Mouse (Mus musculus) embryo, embryonic 10.5 days (tissue): ENCODE measurements around the gene Pgf.
"Not testable (repeated sequence)": the region's sequence is repeated elsewhere in the genome, so short reads cannot be mapped to it uniquely, and the experiment has no call there.

Source experiments
- DNase-seq: peaks from one replicate; pipeline ENCODE4 v3.0.0-alpha.2; 2015; ENCODE audit warnings: low spot score

The Pgf gene

DNA sequence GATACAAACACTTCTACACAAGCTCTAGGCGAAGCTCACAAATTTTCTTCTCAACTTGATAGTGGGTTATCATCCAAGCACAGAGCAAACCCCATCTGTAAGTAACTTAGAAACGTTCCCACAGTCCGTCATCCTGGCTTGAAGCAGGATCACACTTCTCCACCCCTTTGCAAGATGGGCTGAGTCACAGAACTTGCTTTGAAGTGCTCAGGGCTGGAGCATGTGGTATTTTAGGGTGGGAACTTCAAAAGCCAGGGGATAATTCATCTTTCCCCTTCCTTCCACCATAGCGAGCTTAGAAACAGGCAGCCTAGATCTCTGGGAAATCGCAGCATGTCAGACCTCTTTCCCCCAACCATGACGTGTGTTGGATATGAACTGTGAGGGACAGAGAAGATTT, 21.3 kb downstream of the Pgf start:
- DNase-seq: no peak

DNA sequence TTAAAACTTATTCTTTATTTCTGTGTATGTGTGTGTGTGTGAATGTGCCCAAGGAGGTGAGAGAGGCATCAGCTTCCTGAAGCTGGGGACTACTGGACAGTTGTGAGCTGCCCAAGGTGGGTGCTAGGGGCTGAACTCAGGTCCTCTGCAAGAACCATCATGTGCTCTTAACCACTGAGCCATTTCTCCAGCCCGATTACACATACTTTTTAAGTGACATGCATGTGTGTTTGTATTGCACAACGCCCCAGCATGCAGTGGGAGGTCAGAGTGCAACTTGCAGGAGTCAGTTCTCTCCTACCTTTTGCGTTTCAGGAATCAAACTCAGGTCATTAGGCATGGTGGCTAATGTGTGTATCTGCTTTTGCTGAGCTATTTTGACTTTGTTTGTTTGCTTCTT, 24.6 kb downstream of the Pgf start:
- DNase-seq: no peak

DNA sequence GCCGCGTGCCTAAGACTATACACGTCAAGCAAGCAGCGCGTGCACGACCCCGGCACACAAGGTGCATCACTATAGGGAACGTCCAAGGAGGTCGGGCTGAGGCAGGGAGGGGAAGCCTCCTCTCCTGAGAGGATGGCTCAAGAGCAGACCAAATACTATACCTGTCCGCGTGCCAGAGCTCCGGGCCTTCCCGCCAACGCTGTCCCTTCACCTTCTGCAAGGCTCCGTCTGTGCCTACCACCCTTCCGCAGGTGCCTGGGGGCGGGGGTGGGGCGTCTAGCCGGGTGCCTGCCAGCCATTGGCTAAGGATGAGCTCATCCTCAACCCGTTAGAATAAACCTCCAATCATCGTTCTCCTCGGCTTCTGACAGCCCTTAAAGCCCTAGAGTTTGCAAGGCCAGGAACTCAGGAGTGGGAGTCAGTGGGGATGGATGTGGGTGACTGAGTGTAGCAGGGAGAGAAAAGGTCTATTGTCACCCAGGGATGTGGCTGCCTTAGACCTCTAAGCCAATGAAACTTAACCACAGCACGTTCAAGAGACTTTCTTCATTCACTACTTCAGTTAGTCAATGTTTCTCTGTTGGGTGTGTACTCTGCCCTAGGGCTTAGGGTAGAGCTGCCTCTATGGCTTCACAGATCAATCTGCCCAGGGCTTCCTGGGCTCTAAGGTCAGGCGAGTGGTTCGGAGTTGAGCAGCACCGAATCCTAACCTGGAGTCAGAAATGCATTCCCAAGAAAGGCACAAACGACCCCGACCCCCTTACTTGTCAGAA, 26.4 kb downstream of the Pgf start, which contains the start of gene Rps6kl1:
TSS of gene Rps6kl1 (minus strand) at position 263 of the 773 bp plus-strand sequence.
- peak; percentile 54 for DNase-seq

DNA sequence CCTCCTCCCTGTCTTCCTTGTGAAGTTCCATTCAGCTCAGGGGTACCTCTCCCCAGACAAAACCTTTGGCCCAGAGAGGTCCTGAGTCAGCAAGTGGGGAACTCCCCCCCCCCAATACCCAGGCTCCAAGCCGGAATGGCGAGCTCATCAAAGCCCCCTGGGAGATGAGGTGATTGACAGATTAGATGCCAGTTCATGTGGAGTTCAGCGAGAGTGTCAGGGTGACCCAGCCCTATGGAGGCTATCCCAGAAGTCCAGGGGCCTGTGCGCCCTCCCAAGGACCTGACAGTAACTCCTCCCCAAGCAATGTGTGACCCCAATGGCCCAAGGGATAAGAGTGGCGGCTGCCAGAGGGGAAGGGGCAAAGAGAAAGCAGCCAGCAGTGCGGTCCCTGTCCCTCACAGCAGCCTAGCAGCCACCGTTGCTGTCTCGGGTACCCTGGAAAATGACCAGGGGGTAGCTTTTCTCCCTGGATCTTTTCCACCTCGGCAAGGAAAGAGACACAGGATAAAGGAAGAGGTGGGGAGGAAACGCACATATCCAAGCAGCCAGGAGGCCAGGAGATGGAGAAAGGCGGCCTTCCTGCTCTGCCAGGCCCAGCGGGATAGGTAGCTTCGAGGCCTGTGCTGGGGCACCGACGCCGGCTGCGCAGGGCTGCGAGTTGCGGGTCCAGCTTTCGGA, 27.1 kb downstream of the Pgf start:
- no peak for DNase-seq

DNA sequence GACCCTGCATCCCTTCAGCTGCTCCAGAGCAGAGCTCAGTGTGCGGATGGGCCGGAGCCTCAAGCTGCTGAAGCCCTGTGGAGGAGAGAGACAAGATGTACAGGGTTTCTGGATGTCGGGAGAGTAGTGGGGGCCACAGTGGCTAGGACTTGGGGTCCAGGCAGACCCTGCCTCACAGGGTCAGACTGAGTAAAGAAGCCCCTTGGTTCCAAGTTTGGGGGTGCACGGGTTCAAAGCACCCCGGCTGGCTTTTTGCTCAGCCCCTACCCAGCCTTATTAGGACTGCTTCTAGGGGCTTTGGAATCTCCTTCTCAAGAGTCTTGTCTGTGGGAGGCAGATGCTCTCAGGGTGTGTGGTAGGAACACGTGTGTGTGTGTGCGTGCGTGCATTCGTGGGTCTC, 30.7 kb downstream of the Pgf start:
- no peak for DNase-seq

DNA sequence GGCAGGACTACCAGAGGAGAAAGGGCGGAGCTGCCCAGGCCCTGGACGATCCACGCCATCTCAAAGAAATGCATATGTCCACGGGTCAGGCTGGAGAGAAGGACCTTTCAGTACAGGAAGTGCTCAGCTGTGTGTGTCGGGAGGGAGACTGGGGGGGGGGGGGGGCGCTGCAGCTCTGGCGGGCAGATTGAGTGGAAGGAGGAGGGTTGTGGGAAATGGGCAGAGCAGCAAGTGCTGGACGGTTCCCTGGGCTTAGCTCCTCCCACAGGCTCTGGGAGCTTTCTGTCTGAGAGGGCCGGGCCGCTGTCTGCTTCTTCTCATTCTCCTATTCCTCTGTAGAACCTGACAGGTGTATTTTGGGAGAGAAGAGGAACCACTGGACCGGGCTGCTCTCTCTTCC, 31.2 kb downstream of the Pgf start:
- peak; percentile 48 for DNase-seq

DNA sequence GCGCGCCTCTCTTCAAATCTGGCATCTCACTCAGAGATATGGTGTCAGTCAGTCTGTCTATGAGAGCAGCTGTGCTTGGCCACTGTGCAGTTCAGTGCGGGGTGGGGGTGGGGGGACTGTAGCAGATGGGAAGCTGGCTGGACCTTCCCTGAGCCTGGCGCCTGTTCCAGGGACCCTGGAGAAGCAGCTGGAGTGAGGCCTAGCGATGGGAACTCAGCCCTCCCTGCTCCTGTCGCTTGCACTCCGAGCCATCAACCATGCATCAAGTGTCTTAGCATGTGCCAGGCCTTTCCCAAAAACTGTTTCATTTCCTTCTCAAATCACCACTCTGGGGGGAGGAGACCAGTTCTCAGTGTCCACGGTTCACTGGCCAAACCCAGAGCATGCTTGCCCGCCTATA, 32.0 kb downstream of the Pgf start:
- DNase-seq: no peak

DNA sequence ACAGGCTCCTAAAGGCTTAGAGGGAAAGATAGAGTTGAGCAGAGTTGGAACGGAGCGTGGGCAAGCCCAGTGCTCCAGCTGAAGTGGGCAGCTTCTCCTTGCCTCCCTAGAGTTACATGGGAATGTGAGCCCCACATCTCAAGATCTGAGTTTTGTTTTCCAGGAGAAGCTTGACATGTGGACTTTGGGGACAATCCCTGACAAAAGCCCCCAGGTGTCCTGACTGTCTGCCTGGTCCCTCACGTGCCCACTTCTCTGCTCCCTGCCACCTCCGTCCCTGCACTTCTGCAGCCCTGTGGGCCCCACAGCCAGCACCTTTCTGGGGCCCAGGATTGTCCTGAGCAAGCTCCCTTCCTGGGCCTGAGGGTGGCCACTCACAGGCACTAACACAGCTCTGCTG, 32.8 kb downstream of the Pgf start:
- DNase-seq: no peak

DNA sequence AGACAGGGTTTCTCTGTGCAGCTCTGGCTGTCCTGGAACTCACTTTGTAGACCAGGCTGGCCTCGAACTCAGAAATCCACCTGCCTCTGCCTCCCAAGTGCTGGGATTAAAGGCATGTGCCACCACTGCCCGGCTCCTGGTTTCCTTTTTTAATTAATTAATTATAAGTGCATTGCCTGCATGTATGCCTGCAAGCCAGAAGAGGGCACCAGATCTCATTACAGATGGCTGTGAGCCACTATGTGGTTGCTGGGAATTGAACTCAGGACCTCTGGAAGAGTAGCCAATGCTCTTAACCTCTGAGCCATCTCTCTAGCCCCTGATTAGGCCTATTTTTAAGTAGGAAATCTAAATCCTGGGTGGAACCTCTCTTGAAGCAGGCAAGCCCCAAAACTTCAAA, 33.3 kb downstream of the Pgf start:
- not testable (repeated sequence) for DNase-seq

DNA sequence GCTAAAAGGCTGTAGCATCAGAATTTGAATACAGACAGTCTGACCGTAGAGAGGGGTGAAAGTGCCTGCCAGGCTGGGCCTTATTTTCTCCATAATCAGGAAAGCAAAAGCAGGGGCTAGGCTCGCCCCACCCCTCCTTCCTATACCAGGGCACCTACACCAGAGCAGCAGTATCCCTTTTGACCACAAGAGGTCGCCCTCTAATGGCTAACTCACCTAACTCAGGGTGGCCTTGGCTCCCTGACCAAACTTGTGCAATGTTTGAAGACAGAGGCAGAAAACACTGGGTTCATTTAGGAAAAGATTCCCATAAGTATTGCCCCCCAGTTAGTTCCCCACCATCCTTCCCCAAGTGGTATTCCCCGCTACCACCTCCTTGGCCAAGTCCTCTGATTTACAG, 34.8 kb downstream of the Pgf start:
- DNase-seq: peak; percentile 92

DNA sequence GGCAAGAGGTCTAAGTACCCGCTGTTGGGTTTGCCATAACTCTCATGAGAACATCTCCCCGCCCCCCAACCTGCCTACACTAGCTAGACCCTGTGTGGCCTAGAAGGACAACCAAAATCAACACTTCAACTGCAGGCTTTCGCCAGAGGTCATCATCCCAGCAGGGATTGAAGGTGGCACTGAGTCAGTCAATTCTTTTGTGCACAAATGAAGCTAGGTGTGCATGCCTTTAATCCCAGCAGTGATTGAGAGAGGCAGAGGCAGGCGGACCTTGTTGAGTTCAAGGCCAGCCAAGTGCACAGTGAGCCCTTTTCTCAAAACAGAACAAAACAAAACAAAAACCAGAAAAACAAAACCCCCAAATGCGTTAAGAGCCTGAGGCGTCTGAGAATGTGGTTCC, 36.5 kb downstream of the Pgf start:
- no peak for DNase-seq

DNA sequence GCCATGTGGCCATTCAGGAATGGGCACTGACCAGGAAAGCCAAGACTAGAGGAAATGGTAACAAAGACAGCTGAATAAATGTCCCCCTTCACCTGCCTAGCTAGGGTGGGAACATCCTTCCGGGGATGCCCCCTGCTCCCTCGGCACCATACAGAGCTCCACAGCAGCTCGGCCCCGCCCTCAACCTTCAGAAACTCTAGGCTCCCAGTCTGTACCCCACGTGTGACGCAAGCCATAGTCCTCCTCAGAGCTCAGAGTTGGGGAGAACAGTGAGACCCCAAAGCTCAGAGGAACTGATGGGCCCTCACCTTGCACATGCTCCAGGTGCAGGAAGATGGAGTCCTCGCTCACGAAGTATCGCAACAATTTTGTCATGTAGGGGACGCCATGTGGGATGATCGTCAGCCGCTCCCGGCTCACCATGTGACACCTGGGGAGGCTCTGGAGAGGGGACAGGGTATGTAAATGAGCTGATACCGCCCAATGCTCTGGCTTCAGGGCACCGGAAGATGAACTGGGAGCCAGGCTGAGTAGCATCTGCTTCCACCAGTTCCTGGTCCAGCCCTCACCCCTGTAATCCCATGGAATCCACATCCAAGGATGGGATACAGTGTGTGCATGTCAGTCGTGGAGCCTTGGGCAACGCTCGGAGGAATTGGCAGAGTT, 37.4 kb downstream of the Pgf start:
- no peak for DNase-seq

DNA sequence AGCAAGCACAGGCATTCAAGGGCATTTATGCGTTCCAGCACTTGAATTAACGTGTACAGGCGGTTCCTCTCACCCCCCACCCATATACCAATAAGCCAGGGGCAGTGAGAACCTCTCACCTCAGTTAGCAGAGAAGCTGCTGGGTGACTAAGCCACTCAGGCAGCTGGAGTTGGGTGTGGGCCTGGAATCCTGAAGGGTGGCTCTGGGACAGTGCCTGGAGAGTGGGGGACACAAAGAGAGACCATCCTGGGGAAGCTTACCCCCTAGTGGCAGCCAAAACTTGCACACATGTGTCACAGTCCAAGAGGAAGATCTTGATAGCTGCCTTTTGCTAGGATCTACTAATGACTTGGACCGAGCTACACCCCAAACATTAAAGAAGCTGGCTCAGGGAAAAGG, 41.0 kb downstream of the Pgf start:
- DNase-seq: no peak

DNA sequence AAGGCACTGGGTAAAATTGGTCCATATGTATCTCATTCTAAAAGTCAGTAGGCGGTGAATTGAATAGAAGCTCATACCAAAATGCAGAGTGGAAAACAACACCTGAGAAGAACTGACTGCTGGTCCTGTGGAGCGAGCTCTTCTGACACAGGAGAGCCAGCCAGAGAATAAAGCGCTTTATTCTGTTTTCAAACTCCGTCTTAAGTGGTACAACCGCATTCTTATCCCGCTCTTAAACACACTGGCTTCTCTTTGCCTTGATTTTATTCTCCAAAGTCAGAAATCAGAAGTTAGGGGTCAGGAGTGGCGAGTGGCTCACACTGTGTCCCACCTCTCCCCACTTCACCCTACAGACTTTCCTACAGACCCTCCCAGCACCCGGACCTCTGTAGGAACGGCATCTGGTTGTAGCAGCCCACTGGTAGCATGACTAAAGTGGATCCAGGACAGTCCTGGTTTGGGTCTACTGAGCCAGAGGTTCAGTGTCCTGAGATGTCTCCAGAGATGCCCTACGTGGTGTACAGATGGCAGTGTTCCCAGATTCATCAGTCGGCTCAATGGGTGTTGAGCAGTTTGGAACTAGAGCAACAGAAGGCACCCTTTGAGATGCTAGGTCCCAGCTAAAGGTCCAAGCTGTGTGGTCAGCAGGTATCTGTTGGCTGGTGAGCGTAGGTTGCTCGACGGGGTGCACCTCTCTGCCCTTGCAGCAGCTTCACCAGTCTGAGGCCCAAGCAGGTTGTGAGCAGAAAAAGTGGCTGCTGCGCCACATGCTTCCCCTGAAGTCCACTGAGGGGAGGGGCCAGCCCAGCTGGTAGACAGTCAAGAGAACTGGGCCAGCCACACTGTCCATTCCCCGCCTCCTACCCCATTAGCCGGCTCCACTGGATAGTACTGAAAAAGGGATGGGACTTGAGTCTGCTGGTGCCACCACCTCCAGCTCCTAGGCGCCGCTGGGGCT, 41.8 kb downstream of the Pgf start:
- DNase-seq: no peak

DNA sequence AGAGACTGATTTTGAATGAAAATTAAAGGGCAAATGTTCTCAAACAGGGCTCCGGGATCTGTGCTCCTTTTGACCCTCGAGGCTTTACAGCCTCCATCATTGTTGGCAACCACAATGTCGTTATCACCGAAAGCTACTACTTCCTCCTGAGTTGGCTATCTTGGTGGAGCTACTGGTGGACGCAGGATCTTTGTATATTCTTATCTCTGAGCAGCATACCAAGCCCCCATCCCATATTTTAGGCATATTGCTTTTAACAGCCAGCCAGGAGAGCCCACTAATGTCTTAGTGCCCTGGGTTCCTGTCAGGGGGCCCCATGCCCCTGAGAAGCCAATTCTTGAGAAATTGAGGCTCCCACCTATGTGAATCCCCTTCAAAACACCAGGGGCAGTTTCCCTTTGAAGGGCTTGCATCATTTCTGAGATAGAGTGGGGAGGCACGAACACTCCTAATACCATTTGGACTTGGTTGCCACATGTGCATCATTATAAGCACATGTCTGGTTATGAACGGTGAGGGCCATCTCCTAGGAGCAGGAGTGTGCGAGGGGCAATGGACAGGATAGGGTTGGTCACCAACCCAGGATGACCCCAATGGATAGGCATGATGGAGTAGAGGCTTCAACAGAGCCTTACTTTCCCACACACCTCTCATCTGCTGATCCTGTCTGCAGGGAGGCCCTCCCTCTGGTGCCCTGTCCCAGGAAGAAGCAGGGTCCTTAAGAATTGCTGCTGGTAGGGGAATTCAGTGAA, 43.4 kb downstream of the Pgf start:
- no peak for DNase-seq

DNA sequence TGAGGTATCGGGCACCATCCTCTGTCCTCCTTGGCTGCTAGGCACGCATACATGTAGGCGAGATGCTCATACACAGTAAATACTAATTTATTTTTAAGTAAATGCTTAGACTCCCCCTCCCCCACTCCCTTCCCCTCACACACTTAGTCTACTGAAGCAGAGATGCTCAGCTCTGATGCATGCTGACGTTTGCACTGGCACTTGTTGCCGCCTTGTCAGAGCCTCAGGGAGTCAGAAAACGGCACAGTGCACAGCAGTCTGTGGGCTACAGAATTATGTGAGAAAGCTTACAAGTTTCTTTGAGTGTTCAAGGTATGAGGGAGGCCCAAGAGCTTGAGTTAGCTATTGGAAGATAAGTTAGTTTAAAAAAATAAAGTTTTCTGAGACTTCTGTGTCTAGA, 46.2 kb downstream of the Pgf start:
- no peak for DNase-seq

DNA sequence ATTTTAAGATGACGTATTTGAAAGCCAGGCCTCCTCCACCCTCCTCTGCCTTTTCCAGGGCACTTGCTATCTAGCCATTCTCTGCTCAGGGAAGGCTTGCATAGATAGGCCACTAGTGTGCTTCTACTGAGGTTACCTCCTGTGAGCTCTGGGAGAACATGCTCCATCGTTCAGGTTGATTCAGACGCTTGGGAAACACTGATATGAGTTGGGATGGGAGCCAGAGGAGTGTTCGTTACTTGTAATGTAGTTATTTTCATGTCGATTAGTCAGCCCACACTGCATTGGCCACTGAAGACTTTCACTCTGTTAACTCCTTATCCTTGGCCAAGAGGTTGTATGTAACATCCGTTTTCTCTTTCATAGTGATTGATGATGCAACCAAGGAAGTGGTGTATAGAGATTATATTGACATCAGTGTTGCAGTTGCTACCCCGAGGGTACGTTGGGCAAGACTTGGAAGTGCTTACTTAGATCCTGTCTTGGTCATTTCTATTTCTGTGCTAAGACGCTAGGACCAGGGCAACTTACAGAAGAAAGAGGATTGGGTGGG, 48.1 kb downstream of the Pgf start:
- DNase-seq: no peak

DNA sequence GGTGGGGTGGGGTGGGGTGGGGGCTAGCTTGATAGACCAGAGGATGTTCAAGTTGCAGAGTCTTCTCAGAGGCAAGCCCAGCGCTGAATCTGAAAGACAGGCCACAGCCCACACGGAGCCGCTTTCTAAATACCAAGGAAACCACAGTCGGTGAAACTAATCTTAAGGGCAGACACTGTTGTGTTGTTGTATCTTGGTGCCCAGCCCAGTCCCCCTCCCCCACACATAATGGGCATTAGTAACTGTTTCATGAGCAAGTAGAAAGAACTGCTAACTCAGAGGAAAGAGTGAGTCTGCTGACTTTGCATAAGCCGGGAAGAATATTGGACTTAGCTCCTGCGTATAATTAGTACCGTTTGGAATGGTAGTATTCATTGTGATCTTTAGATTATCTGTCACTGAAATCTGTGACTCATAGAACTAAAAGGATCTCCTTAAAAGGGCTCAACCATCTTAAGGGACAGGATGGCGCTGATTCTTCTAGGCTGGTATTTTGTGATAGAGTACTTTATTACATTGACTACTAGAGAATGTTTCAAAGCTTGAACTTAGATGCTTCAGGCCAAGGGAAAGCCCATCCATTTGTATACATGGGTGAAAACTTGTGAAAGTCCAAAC, 50.5 kb downstream of the Pgf start:
- no peak for DNase-seq

DNA sequence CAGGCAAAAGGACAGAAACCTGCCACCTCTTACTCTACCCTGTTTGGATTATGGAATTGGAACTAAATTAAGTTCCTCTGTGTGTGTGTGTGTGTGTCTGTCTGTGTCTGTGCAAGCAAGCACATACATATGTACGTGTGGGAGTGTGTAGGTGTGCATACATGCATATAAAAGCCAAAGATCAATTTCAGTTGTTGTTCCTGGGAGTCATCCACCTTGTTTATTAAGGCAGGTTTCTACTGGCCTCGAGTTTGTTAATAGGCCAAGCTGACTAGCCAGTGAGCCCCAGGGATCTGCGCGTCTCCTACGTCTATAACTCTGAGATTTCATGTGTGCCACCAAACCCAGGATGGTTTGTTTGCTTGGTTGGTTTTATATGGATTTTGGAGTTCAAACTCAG, 52.8 kb downstream of the Pgf start:
- DNase-seq: no peak

DNA sequence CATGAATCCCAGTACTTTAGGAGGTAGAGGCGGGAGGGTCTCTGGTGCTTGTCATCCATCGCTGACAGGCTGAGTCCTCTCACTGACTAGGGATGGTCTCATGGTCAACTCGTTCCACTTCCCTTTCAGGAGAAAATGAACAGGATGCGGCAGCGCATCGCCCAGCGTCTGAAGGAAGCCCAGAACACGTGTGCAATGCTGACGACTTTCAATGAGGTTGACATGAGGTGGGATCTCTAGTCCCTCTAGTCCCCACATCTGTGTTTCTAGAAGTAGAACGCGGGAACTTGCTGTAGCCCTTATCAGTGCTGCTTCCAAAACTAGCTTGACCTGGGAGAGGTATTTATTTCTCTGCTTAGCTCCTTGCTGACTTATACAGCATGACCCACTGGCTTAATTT, 53.9 kb downstream of the Pgf start:
- no peak for DNase-seq

DNA sequence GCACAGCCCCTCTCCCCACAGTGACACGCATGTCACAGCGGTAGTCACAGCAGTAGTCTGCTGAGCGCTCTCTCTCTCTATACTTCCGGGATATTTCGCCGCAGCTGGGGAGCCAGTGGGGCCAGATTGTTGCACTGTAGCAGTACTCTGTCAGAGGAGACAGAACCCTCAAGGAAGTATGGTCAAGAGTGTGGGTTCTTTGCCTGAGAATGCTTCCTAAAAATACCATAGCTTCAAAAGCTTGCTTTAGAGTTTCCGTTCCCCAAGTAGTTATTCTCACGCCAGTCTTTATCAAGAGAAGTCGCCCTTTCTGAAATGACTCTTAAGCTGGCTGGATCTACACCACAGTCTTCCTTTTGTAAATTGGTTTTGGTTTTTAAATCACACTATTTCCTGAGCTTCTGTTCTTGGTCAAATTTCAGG, 54.5 kb downstream of the Pgf start:
- DNase-seq: no peak
